Mouse (Mus musculus) T-helper 2 cell (primary cell): ENCODE results near the gene Farsa.

Experiments
- in situ Hi-C: fragments of 300-600 bp; cut with MboI, MseI; formaldehyde crosslinking; loops from one replicate; pipeline ENCODE4 v1.15.1; 2025; ENCODE audit warnings: high pct_unique_total_duplicates

Farsa gene

GRCm38 (mm10) chr8:84834866-84835855, 21.6 kb upstream of the Farsa start:
- in situ Hi-C loops: no loop called here

- in situ Hi-C loops: no loop called here
Observed at GRCm38 (mm10) chr8:84837149-84837911, 19.5 kb upstream of the Farsa start.

- in situ Hi-C loops: no loop called here
Observed at GRCm38 (mm10) chr8:84837912-84838470, 18.8 kb upstream of the Farsa start.

- in situ Hi-C loops: no loop called here
Observed at GRCm38 (mm10) chr8:84838513-84838912, 18.3 kb upstream of the Farsa start.

- in situ Hi-C loops: no loop called here
Observed at GRCm38 (mm10) chr8:84839411-84839810, 17.4 kb upstream of the Farsa start.

- in situ Hi-C loops: no loop called here
Observed at GRCm38 (mm10) chr8:84839875-84840247, 16.9 kb upstream of the Farsa start.

GRCm38 (mm10) chr8:84840248-84840999, 16.4 kb upstream of the Farsa start, which contains the start of gene Rad23a:
Gene Rad23a (minus strand): TSS chr8:84840665.
- in situ Hi-C loops: no loop called here

- in situ Hi-C loops: no loop called here
Observed at GRCm38 (mm10) chr8:84841514-84841913, 15.3 kb upstream of the Farsa start.

GRCm38 (mm10) chr8:84844397-84845070, 12.3 kb upstream of the Farsa start:
- in situ Hi-C loops: no loop called here

GRCm38 (mm10) chr8:84845355-84846093, 11.3 kb upstream of the Farsa start:
- in situ Hi-C loops: no loop called here

- in situ Hi-C loops: no loop called here
Observed at GRCm38 (mm10) chr8:84846094-84846721, 10.6 kb upstream of the Farsa start.

- in situ Hi-C loops: no loop called here
Observed at GRCm38 (mm10) chr8:84846722-84847572, 9.8 kb upstream of the Farsa start, which contains the start of gene Calr. Gene Calr (minus strand): TSS chr8:84846934.

GRCm38 (mm10) chr8:84847684-84848435, 8.9 kb upstream of the Farsa start:
- in situ Hi-C loops: no loop called here

GRCm38 (mm10) chr8:84856434-84856833, 355 bp upstream of the Farsa start:
- in situ Hi-C loops: no loop called here

- in situ Hi-C loops: no loop called here
Observed at GRCm38 (mm10) chr8:84871376-84872308, 14.9 kb downstream of the Farsa start, which contains the start of gene Syce2. Gene Syce2 (plus strand): TSS chr8:84872111.

- in situ Hi-C loops: no loop called here
Observed at GRCm38 (mm10) chr8:84872309-84872965, 15.6 kb downstream of the Farsa start.
